Mouse (Mus musculus) effector memory CD4-positive, alpha-beta T cell, adult 7 months (primary cell): Measurements from ENCODE around the gene Msi2. TPM values are rescaled to one million over a fixed set of nuclear protein-coding genes. Genes with fewer than 3 reads are reported as not detected.

Experiments
- polyA plus RNA-seq: library from polyadenylated mRNA; unstranded; fragments of 100-300 nt; shearing (Covaris generic); gene quantifications from one replicate; pipeline ENCODE4 v1.2.1, GENCODE M21; 2017

Msi2 gene
- 9.7 TPM for polyA plus RNA-seq

DNA sequence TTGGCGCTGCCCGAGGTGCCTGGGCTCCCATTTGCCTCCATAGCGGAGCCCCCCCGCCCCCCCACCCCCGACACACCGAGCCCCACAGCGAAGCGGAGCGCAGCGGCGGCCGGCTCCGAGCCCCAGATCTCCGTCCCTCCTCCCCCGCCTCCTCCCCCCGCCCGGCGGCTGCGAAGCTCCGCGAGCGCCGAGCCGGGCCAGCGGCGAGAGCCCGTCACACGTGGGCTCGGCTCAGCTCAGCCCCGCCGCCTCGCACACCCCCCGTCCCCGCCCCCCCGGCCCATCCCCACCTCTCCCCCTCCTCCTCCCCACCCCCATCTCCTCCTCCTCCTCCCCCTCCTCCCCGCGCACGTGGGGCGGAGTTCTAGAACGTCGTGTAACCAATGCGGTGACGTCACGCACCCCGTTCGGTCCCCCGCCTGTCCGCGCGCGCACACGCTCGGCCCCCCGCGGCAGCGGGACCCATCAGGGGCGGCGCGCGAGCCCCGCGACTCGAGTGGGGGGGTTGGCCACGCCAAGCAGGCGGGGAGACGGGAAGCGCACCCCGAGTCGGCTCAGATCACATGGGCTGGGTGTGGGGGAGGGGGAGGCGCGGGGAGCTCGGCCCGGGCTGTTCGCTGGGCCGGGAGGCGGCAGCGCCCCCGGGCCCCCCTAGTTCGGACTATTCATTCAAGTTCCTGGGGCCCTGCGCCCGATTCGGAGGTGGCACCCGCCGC is at the start of gene Msi2:
TSS of gene Msi2 (minus strand) at position 464 of the 716 bp plus-strand sequence.

DNA sequence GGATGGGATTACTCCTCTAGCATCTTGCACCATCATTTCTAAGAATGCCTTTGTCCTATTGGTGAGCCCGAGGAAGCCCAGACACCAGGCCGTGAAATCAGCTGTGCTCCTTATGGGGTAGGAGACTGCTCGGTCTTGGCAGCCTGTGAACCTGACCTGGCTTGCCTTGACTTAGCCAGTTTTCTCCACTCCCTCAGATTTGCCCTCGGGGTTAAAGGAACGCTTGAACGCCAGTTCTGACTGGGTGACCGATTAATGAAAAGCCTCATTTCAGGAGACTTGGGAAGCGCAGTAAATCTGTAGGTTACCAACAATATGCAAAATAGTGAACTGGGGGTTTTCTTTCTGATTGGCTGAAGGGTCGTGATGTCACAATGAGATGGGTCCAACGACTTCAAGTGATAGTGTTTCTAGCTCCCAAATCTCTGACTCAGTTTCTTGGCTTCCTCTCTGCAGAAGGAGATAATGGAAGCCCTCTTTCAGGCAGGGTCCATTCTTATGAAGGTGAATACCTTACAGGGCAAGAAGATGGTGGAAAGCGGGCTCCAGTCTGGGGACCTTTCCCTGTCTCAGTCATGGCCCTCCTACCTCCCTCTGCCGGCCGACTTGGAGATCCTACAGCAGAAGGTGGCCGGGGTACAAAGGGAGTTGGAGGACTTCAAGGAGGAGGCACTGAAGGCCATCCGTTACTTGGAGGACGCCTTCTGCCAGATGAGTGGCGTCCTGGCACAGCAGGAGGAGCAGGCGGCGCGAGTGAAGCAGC is 424.5 kb downstream of the Msi2 start, which contains the start of gene Ccdc182:
TSS of gene Ccdc182 (plus strand) at position 428 of the 763 bp plus-strand sequence.

Other genes starting within 250 kb of the Msi2 start
- gene Akap1, start 146.1 kb upstream of the Msi2 start, polyA plus RNA-seq, result 1.2 TPM
- gene Scpep1, start 237.0 kb upstream of the Msi2 start, polyA plus RNA-seq, result 35.6 TPM
- gene Elobl, start 248.4 kb upstream of the Msi2 start, polyA plus RNA-seq, result not detected